Mouse (Mus musculus) left cerebral cortex, postnatal 36 days (tissue): ENCODE results near the gene Gm8890. TPM values are rescaled to one million over a fixed set of nuclear protein-coding genes. Genes with fewer than 3 reads are reported as not detected.
"Not testable (repeated sequence)": the region's sequence is repeated elsewhere in the genome, so short reads cannot be mapped to it uniquely, and the experiment has no call there.

Experiments used
- DNase-seq, 2 experiments: peaks; one replicate each; pipeline ENCODE4 v3.0.0; 2021 to 2022; ENCODE audit warnings: low spot score in 2 of 2, mixed read lengths in 1 of 2
- intact Hi-C: fragments of 180-260 bp; cut with DNase I; formaldehyde crosslinking; loops from one replicate; pipeline ENCODE4 v1.15.1; 2025
- total RNA-seq, 2 experiments: library from RNA; stranded (reverse); gene quantifications; 2 replicates each; pipeline ENCODE4 v1.2.3; 2021

Gene Gm8890
- total RNA-seq = not detected

GRCm38 (mm10) chr5:11255733-11256132, at the start of gene Gm8890:
Gm8890 (plus strand) TSS chr5:11256033.
- intact Hi-C loops = not testable (repeated sequence)

GRCm38 (mm10) chr5:11256221-11256620, 388 bp downstream of the Gm8890 start:
- DNase-seq, intact Hi-C loops: not testable (repeated sequence)

More at GRCm38 (mm10) chr5:11255733-11256132, at the start of gene Gm8890:
- DNase-seq = not testable (repeated sequence)

Other genes starting within 250 kb of the Gm8890 start
- gene Gm8879, start 128.4 kb upstream of the Gm8890 start, total RNA-seq = not detected
- not detected for gene Gm5861, start 73.0 kb upstream of the Gm8890 start, total RNA-seq
- gene Speer1, start 85.5 kb downstream of the Gm8890 start, total RNA-seq = not detected
- gene Gm8897, start 160.4 kb downstream of the Gm8890 start, total RNA-seq = not detected
- not detected for gene Gm8906, start 246.7 kb downstream of the Gm8890 start, total RNA-seq